Mouse (Mus musculus) bone marrow macrophage, adult 2 months (primary cell): ENCODE measurements around the gene Tuba1a.
"Not testable (repeated sequence)": the region's sequence is repeated elsewhere in the genome, so short reads cannot be mapped to it uniquely, and the experiment has no call there.

ENCODE experiments used
- CTCF ChIP-seq: IDR thresholded peaks from 2 replicates; pipeline ENCODE4 v1.5.1; 2012; ENCODE audit warnings: low read depth, mild to moderate bottlenecking, low read length, moderate library complexity
- POLR2A ChIP-seq: IDR thresholded peaks from 2 replicates; pipeline ENCODE4 v1.6.1; 2012; ENCODE audit warnings: mild to moderate bottlenecking, low read depth, low read length, borderline replicate concordance

- TF ChIP-seq CTCF, POLR2A: not testable (repeated sequence)
Measured at GRCm38 (mm10) chr15:98971576-98972320, 18.2 kb upstream of the Tuba1a start.
